Mouse (Mus musculus) E14TG2a.4 (cell line): ENCODE measurements around the gene Atxn1.

Source experiments
- CTCF ChIP-seq: conservative IDR thresholded peaks from 2 replicates; pipeline ENCODE4 v1.5.1; 2014; ENCODE audit warnings: low read length
- POU5F1 ChIP-seq: IDR thresholded peaks from 2 replicates; pipeline ENCODE4 v1.6.1; 2014; ENCODE audit warnings: low read length, borderline replicate concordance

DNA sequence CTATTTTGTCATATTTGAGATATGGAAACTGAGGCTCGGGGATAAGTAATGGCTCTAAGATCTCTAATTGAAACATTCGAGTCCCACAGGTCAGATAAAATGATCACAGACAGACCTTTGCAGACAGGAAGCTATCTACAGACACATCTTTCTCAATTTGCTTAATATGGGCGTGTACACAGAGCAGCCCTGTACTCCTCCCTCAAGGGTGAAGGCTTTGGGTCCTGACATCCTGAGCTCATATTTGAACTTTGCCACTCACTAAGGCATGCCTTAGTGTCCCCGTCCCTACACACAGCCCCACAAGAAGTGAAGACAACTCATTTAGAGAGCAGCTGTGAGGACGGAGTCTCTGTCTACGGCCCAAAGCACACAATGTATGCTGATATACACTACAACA lies 70.6 kb downstream of the Atxn1 start:
- TF ChIP-seq CTCF: no peak
- TF ChIP-seq POU5F1: no peak
